Mouse (Mus musculus) ES-Bruce4 (cell line): ENCODE results near the gene Ppp1r13l. TPM values are rescaled to one million over a fixed set of nuclear protein-coding genes. Genes with fewer than 3 reads are reported as not detected.

Experiments
- H3K27ac ChIP-seq: 2 replicates; pipeline ENCODE4 v1.5.1; 2012; ENCODE audit warnings: low read length, inconsistent platforms; ENCODE audit not compliant: insufficient read depth
- H3K27me3 ChIP-seq: 2 replicates; pipeline ENCODE4 v1.6.1; 2012; ENCODE audit warnings: mild to moderate bottlenecking, low read length, inconsistent platforms; ENCODE audit not compliant: control insufficient read depth, poor library complexity, insufficient read depth, severe bottlenecking
- H3K36me3 ChIP-seq: 2 replicates; pipeline ENCODE4 v1.6.1; 2012; ENCODE audit warnings: inconsistent platforms, mild to moderate bottlenecking, low read length, moderate library complexity; ENCODE audit not compliant: control insufficient read depth, poor library complexity, insufficient read depth, severe bottlenecking
- H3K4me1 ChIP-seq: one replicate; pipeline ENCODE4 v1.8.1; 2011; ENCODE audit warnings: low read length; ENCODE audit not compliant: control insufficient read depth, insufficient read depth
- H3K4me3 ChIP-seq: 2 replicates; pipeline ENCODE4 v1.5.1; 2011; ENCODE audit warnings: low read depth, mild to moderate bottlenecking, low read length
- H3K9ac ChIP-seq: 2 replicates; pipeline ENCODE4 v1.6.1; 2012; ENCODE audit warnings: low read depth, mild to moderate bottlenecking, inconsistent platforms; ENCODE audit not compliant: poor library complexity, severe bottlenecking
- H3K9me3 ChIP-seq: replicated peaks from 2 replicates; pipeline ENCODE4 v1.6.1; 2012; ENCODE audit warnings: mild to moderate bottlenecking, low read length, inconsistent platforms; ENCODE audit not compliant: control insufficient read depth, poor library complexity, insufficient read depth, severe bottlenecking
- CTCF ChIP-seq: IDR thresholded peaks from one replicate; pipeline ENCODE4 v1.8.1; 2011; ENCODE audit warnings: low read depth, low read length
- EP300 ChIP-seq: IDR thresholded peaks from 2 replicates; pipeline ENCODE4 v1.6.1; 2011; ENCODE audit warnings: low read depth, low read length; ENCODE audit not compliant: insufficient read depth
- POLR2A ChIP-seq: IDR thresholded peaks from one replicate; pipeline ENCODE4 v1.8.1; 2011; ENCODE audit warnings: low read length; ENCODE audit not compliant: insufficient read depth
- polyA plus RNA-seq: library from polyadenylated mRNA; stranded (reverse); fragments of >200 nt; gene quantifications from 2 replicates; pipeline ENCODE4 v1.2.4, GENCODE M21; 2011; ENCODE audit warnings: low read depth; ENCODE audit not compliant: missing spikeins, insufficient read depth, insufficient read length

Ppp1r13l gene
- polyA plus RNA-seq, 1 experiment, result 21.9 TPM

GRCm38 (mm10) chr7:19381377-19382165 is 22.0 kb downstream of the Ppp1r13l start, which contains the start of gene Ercc2:
Ercc2 (plus strand) TSS chr7:19382010.
- Histone ChIP-seq H3K4me1 (no peaks in the 10 kb centered on the region), H3K4me3 (peak within 1 kb of the TSS; percentile 89), H3K36me3 (peaks cover 7% of the 10 kb centered on the region), H3K9ac (peak within 1 kb of the TSS; percentile 73), H3K27me3 (no peaks in the 10 kb centered on the region), H3K27ac (no peak within 1 kb of the TSS), H3K9me3 (no peaks in the 10 kb centered on the region)
- TF ChIP-seq POLR2A (no peak), CTCF (no peak), EP300 (no peak)

GRCm38 (mm10) chr7:19382166-19382541 is 22.6 kb downstream of the Ppp1r13l start:
- Histone ChIP-seq H3K9ac (peak overlapping the region; percentile 73), H3K27me3 (no peaks in the 10 kb centered on the region), H3K27ac (no peak overlapping the region), H3K36me3 (peaks cover 9% of the 10 kb centered on the region), H3K4me3 (peak overlapping the region; percentile 89), H3K9me3 (no peaks in the 10 kb centered on the region), H3K4me1 (no peaks in the 10 kb centered on the region)
- TF ChIP-seq EP300, result no peak
- no peak for TF ChIP-seq POLR2A
- no peak for TF ChIP-seq CTCF

- H3K27me3 ChIP-seq, result no peaks in the 10 kb centered on the region
- TF ChIP-seq EP300, result no peak
- no peak for TF ChIP-seq POLR2A
- TF ChIP-seq CTCF, result no peak
Observed at GRCm38 (mm10) chr7:19383708-19384107, 24.2 kb downstream of the Ppp1r13l start.

GRCm38 (mm10) chr7:19388699-19389413 is 29.3 kb downstream of the Ppp1r13l start:
- TF ChIP-seq CTCF (no peak), POLR2A (no peak), EP300 (no peak)
- Histone ChIP-seq H3K4me3 (no peak overlapping the region), H3K27me3 (no peaks in the 10 kb centered on the region), H3K27ac (no peak overlapping the region), H3K36me3 (peaks cover 33% of the 10 kb centered on the region), H3K4me1 (no peaks in the 10 kb centered on the region), H3K9ac (no peak overlapping the region), H3K9me3 (no peaks in the 10 kb centered on the region)

More at GRCm38 (mm10) chr7:19383708-19384107, 24.2 kb downstream of the Ppp1r13l start:
- H3K36me3 ChIP-seq, result peaks cover 17% of the 10 kb centered on the region
- H3K4me3 ChIP-seq, result no peak overlapping the region
- H3K9ac ChIP-seq, result no peak overlapping the region
- no peaks in the 10 kb centered on the region for H3K9me3 ChIP-seq
- no peaks in the 10 kb centered on the region for H3K4me1 ChIP-seq
- no peak overlapping the region for H3K27ac ChIP-seq

GRCm38 (mm10) chr7:19394484-19394883 is 34.9 kb downstream of the Ppp1r13l start:
- no peak overlapping the region for H3K27ac ChIP-seq
- H3K9me3 ChIP-seq, result no peaks in the 10 kb centered on the region
- H3K4me1 ChIP-seq, result no peaks in the 10 kb centered on the region
- TF ChIP-seq CTCF, result no peak
- no peak for TF ChIP-seq EP300
- no peak for TF ChIP-seq POLR2A
- H3K36me3 ChIP-seq, result peaks cover 22% of the 10 kb centered on the region
- H3K27me3 ChIP-seq, result no peaks in the 10 kb centered on the region
- no peak overlapping the region for H3K9ac ChIP-seq
- H3K4me3 ChIP-seq, result no peak overlapping the region

- Histone ChIP-seq H3K27me3 (no peaks in the 10 kb centered on the region), H3K9ac (peak overlapping the region; percentile 60), H3K4me3 (peak overlapping the region; percentile 70), H3K27ac (no peak overlapping the region), H3K4me1 (no peaks in the 10 kb centered on the region), H3K36me3 (peaks cover 6% of the 10 kb centered on the region; the same call in 1 of the 2 replicates), H3K9me3 (no peaks in the 10 kb centered on the region; the same call in 1 of the 2 replicates)
- no peak for TF ChIP-seq EP300
- TF ChIP-seq POLR2A, result peak; percentile 11
Observed at GRCm38 (mm10) chr7:19399496-19400280, 40.1 kb downstream of the Ppp1r13l start.
